Mouse (Mus musculus): ENCODE measurements around the gene Gpr37.

Gpr37 gene

DNA sequence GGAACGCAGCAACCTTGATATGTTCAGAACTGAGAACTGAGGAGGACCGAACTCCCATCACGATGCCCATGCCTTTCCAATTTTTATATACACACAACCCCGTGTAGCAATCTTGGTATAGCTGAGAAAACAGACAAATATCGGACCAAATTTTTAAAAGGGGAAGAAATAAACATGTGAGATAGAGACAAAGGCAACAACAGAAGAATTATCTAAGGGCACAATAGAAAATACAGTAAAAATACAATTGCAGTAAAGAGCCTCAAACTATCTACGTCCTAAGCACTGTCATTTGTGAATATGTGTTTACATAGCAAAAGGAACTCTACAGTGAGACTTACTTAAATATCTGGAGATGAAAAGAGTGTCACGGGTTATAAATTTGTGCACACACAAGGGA lies at the start of gene Gpr37:
Gpr37 (minus strand) TSS at position 101 of the 400 bp plus-strand sequence.
- no peak for DNase-seq (ENCODE audit: low spot score)

GRCm38 (mm10) chr6:25736533-25736932 lies 46.0 kb upstream of the Gpr37 start:
- no peak for DNase-seq (ENCODE audit: low spot score)

DNA sequence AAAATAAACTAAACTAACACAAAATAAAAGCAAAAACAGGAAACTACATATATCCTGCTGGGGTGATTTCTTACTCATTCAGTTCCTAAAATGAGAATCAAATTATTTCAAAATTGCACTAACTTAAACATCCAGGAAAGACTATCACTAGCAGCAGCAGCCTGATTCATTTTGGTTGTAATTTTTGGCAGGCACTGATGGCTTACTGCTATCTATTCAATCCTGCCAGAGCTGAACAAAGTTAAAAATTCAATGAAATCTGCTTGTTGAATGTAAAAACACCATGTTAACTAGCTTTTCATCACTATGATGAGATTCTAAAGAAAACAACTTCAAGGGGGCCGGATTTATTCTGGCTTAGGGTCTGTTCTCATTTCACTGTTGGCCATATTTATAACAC lies 36.0 kb upstream of the Gpr37 start:
- no peak for DNase-seq (ENCODE audit: low spot score)

DNA sequence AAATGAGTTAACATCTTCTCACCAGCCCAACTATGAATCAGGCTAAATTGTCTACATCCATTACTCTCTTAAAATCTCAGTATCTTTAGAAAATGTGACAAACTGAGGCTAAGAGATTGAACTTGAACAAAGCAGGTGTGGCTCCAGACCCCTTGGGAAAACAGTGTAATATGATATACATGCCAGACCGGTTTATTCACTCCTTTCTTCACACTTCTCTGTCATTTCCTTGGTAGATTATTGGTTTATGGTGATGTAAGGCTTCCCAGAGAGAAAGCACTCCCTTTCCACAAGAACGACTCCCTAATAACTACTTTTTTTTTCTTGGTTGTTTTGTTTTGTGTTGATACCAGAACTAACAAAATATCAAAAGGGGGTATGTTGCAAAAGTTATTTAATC lies 20.1 kb upstream of the Gpr37 start:
- no peak for DNase-seq (ENCODE audit: low spot score)

DNA sequence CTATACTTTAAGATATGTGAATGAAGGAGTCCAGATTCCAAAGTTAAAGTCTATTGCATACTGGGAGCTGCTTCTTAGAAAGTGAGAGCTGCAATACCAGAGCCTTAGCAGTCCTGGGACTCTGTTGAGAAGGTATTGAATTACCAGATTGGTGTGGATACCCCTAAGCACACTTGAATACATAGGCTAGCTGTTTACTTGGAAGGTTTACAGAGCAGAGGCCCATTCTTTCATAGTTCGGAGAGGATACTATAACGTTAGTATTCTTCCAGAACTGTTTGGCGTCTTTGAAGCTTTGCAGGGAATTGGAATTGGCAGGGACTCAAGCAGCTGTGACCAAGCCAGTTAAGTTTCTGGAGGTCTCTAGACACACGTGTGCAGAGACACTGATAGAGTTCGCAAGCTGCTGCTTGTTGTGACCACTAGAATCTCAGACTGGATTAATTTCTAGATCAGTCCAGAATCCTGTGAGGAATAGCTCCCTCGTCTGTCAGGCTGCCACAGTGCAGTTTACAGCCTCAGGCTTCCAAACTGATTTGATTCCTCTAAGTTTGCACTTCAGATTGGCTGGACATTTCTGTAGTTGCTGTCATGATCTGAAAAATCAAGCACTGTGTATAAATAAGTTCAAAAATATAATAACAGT lies 18.8 kb upstream of the Gpr37 start:
- DNase-seq (ENCODE audit: low spot score), result peak; percentile 46

DNA sequence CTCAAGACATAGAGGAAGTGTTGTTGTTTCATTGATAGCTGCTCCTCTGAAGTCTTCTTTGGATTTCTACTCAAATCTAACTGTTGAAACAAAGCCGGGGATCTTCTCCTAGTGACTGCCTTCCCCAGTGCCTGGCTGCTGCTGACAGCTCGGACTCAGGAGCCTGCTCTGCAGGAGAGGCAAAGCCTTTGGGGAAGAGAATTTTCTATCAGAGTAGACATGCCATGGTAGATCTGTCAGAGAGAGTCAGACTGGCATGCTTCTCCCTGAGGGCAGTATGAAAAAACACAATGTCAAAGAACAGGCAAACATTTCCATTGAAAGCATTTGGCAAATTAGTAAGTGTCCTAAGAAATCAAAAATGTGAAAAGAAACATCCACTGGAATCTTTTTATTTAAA lies 9.4 kb upstream of the Gpr37 start:
- no peak for DNase-seq (ENCODE audit: low spot score)

- peak; percentile 71 for DNase-seq (ENCODE audit: low spot score)
These were observed 284 bp downstream of the Gpr37 start for GRCm38 (mm10) chr6:25690284-25690605.

DNA sequence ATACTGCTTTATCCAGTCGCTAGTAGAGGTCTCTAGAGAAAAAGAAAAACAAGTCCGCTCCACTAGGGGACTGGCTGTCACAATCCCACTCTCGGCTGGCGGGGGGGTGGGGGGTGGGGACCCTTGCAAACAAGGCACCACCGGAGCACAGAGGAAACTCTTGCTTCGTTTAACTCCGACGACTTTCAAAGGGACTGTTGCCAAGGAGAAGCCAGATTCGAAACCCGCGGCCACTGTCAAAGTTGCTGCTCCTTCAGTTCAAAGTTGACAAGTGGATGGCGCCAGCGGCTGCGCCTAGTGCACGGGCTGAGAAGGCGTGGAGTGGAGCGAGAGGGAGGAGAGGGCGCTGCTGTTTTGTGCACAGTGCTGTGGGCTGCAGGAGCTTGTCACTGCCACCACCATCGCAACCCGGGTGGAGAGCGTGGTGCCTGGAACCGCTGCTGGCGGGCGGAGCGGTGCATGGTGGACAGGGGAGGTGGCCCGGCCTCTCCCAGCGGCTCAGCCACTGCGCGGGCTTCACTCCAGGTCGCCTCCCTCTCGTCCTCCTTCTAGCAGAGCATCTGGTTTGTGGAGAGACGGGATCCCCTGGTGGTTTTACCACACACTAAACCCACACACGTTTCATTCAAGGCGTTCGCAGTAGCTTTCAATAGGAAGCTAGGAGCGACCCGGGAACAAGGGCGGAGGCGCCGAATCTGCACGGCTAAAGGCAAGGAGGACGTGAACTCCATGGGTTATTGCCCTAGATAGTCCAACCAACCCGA lies 827 bp downstream of the Gpr37 start:
- DNase-seq (ENCODE audit: low spot score), result peak; percentile 71

DNA sequence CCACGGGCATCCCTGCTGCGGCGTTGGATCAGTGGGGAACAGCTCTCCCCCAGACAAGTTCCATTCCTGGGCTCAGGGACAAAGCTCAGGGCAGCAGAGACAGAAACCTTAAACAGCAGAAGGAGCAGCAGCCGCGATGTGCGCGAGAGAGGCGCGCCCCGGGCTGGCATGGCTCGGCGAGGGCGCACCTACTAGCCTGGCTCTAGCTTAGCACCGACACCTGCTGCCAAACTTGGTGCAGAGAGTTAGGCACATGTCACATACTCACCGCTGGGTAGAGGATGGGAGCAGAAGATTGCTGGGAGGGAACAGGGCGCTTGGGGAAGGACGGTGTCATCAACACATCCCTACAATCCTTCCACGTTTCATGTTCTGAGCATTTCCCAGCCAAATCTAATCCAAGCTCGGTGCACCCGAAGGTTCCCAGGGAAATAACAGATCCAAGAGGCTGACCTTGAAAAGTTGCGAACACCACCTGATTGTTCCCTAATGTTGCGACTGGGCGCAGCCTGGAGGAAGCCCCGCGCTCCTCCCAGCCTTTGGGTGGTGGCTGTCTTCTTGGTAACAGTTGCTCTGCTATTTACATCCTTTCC lies 1.5 kb downstream of the Gpr37 start:
- peak; percentile 18 for DNase-seq (ENCODE audit: low spot score)

DNA sequence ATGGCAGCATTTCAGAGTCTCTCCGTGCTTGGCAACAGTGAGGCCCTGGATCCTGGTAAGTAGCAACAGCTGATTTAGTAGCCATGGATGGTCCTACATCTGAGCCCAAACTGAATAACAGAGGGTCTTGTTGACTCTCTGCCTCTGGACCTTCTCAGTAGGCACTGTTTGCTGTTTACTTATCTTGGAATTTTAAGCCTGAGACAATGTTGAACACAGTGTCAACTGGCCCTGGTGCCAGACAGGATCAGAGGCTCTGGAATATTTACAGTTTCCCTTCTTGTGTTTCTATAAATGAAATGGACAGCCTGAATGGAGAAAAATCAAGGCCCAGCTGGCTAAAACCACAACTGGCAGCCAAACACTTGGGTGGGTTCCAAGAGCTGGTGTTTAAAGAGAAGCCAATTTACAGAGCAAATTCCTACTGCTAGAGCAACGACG lies 3.7 kb downstream of the Gpr37 start:
- DNase-seq (ENCODE audit: low spot score), result no peak

DNA sequence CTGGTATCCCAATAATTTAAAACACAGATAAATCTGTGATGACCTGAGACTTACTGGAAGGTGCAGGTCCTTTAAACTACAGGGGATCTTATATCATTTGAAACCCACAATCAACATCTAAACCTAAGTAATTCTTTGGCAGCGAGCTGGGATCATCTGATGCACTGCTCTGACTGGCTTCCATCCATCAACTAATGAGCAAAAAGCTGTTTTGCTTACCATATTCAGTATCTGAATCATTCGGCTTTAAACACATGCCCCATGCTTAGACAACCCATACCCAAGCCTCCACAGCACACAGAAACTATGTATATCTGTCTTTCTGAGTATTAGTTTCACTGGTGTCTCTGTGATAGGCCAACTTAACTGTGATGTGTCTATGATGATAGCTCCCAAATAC lies 6.1 kb downstream of the Gpr37 start:
- DNase-seq (ENCODE audit: low spot score), result no peak

- DNase-seq (ENCODE audit: low spot score), result no peak
These were observed 15.4 kb downstream of the Gpr37 start for GRCm38 (mm10) chr6:25675111-25675510.

- DNase-seq (ENCODE audit: low spot score), result no peak
These were observed 16.7 kb downstream of the Gpr37 start for GRCm38 (mm10) chr6:25673801-25674200.

GRCm38 (mm10) chr6:25670150-25670549 lies 20.4 kb downstream of the Gpr37 start:
- DNase-seq (ENCODE audit: low spot score), result no peak

DNA sequence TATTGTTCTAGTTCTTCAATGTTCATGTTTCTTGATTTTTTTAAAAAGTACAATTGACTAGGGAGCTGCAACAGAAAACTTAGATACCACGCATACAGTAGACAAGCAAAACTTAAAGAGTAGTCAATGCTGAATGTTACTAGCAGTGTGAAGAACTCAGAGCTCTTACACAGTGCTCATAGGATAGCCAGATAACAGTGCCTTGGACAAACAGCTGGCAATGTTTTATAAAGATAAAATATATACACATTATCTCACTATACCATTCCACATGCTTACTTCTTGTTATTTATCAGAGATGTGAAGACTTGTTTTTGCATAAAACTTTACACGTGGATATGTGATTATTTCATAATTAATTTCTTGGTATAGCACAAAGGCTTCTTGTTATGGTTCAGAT lies 26.6 kb downstream of the Gpr37 start:
- DNase-seq (ENCODE audit: low spot score), result no peak

DNA sequence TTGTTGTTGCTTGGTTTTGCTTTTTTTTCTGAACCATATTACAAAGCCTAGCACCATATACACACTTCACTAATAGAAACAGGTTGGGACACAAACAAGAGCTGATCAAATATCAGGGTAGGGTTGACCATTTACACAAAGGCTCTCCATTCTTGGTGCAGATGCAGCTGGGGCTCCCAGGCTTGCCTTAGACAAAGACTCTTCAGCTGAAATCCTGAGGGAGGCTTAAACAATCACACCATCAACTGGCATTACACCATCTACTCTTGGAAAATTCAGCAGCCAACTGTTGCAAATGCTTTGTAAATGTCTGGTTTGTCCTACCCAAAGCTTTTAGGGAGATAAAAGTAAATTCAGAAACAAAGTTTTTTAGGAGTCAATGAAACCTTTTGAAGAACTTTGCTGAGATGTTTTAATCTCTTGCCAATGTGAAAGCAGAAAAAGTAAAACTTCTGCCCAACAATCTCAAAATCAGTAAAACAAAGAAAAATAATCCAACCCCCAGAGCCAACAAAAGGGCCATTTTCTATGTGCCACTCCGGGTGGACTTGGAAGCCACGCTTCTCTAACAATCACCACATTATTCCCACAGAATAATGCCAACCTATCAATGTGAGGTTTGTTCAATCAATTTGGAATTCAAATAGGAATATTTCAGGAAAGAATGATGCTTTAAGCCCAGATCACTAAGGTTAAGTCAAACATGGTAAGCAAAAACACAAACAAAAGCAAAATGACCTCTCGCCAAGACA lies 30.4 kb downstream of the Gpr37 start:
- DNase-seq (ENCODE audit: low spot score), result no peak
